Mouse (Mus musculus) forebrain, embryonic 13.5 days (tissue): Measurements from ENCODE around the gene Rab3il1. TPM values are rescaled to one million over a fixed set of nuclear protein-coding genes. Genes with fewer than 3 reads are reported as not detected.

Experiments
- ATAC-seq: fragments of 200-750 bp; cut with Nextera tagmentation; 2 replicates; pipeline ENCODE4 v1.8.0; 2017
- H3K27ac ChIP-seq: fragments of 300-500 bp; sonication (generic); 2 replicates; pipeline ENCODE4 v1.5.1; 2015; ENCODE audit warnings: inconsistent platforms, mild to moderate bottlenecking, moderate library complexity
- H3K27me3 ChIP-seq: fragments of 300-500 bp; sonication (generic); 2 replicates; pipeline ENCODE4 v1.6.1; 2015; ENCODE audit warnings: mild to moderate bottlenecking, inconsistent platforms
- H3K36me3 ChIP-seq: fragments of 300-500 bp; sonication (generic); 2 replicates; pipeline ENCODE4 v1.6.1; 2015; ENCODE audit warnings: mild to moderate bottlenecking, inconsistent platforms; ENCODE audit not compliant: poor library complexity, severe bottlenecking
- H3K4me1 ChIP-seq: fragments of 300-500 bp; sonication (generic); 2 replicates; pipeline ENCODE4 v1.6.1; 2015; ENCODE audit warnings: inconsistent platforms
- H3K4me2 ChIP-seq: fragments of 300-500 bp; sonication (generic); 2 replicates; pipeline ENCODE4 v1.6.1; 2015; ENCODE audit warnings: inconsistent platforms, mild to moderate bottlenecking, moderate library complexity
- H3K4me3 ChIP-seq: fragments of 300-500 bp; sonication (generic); 2 replicates; pipeline ENCODE4 v1.5.1; 2015; ENCODE audit warnings: mild to moderate bottlenecking, inconsistent platforms
- H3K9ac ChIP-seq: fragments of 300-500 bp; sonication (generic); 2 replicates; pipeline ENCODE4 v1.6.1; 2015; ENCODE audit warnings: mild to moderate bottlenecking, inconsistent platforms
- H3K9me3 ChIP-seq: fragments of 300-500 bp; sonication (generic); replicated peaks from 2 replicates; pipeline ENCODE4 v1.6.1; 2016; ENCODE audit warnings: inconsistent platforms
- WGBS: fragments of 180-500 bp; shearing (Covaris S2); methylation state at CpG from one replicate; pipeline ENCODE4 v1.1.7; 2015; 5-methylcytosine and 5-hydroxymethylcytosine counted together
- polyA plus RNA-seq: library from polyadenylated mRNA; unstranded; fragments of >200 nt; fragmentation: Nextera tagmentation; extraction: Ambion mirVana; gene quantifications from 2 replicates; pipeline ENCODE4 v1.2.1, GENCODE M21; 2015

Gene Rab3il1
- polyA plus RNA-seq, 1 experiment from 2014 or later = 14.4 TPM

- no peaks in the 10 kb centered on the region for H3K9me3 ChIP-seq
- WGBS = 22% methylated on average over 3 of the region's 3 CpGs
- no peak overlapping the region for H3K27ac ChIP-seq
- no peak overlapping the region for H3K4me3 ChIP-seq
- no peak overlapping the region for H3K9ac ChIP-seq
- H3K36me3 ChIP-seq = no peaks in the 10 kb centered on the region
- H3K27me3 ChIP-seq = 0 out of 2 replicates have a peak, but pooled peaks cover 6% of the 10 kb centered on the region
- peaks cover 22% of the 10 kb centered on the region for H3K4me1 ChIP-seq
- ATAC-seq = no peak
- no peak overlapping the region for H3K4me2 ChIP-seq
Measured at GRCm38 (mm10) chr19:10038910-10039309, 37.4 kb downstream of the Rab3il1 start.

DNA sequence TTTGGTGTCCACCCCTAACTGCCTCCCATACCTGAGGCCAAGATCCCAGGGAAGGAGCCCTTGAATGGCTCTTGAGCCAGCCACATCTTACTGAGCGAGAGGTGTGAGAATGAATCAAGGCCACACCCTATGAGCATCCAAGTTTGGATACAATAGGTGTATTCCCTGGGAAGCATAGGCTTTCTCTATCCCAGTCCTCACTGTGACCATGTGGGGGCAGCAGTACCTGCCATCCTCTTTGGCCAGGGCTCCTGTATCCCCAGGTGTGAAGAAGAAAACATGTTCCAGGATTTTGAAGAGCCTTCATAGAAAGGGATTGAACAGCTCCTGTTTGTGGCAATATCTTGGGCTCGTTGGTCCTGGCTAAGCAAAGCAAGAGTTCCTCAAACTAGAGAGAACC lies 38.1 kb downstream of the Rab3il1 start:
- H3K4me2 ChIP-seq = no peak overlapping the region
- H3K27me3 ChIP-seq = 0 out of 2 replicates have a peak, but pooled peaks cover 6% of the 10 kb centered on the region
- no peaks in the 10 kb centered on the region for H3K9me3 ChIP-seq
- H3K36me3 ChIP-seq = no peaks in the 10 kb centered on the region
- no peak overlapping the region for H3K4me3 ChIP-seq
- no peak overlapping the region for H3K9ac ChIP-seq
- WGBS = 91% methylated on average over 2 of the region's 2 CpGs
- no peak overlapping the region for H3K27ac ChIP-seq
- H3K4me1 ChIP-seq = peaks cover 22% of the 10 kb centered on the region
- no peak for ATAC-seq

- H3K4me2 ChIP-seq = peak overlapping the region; percentile 97
- 7% methylated on average over 20 of the region's 20 CpGs for WGBS
- no peaks in the 10 kb centered on the region for H3K36me3 ChIP-seq
- 0 out of 2 replicates have a peak, but pooled peaks cover 6% of the 10 kb centered on the region for H3K27me3 ChIP-seq
- peaks cover 22% of the 10 kb centered on the region for H3K4me1 ChIP-seq
- no peaks in the 10 kb centered on the region for H3K9me3 ChIP-seq
- peak overlapping the region; percentile 75 for H3K9ac ChIP-seq
- peak; percentile 44; the same call in 1 of the 2 replicates for ATAC-seq
- no peak overlapping the region for H3K27ac ChIP-seq
- peak overlapping the region; percentile 67 for H3K4me3 ChIP-seq
Measured at GRCm38 (mm10) chr19:10040866-10041387, 39.5 kb downstream of the Rab3il1 start.

GRCm38 (mm10) chr19:10041388-10042148 lies 40.1 kb downstream of the Rab3il1 start, which contains the start of gene Fads3:
Gene Fads3, plus strand, starts transcription at chr19:10041569.
- peak; percentile 91 for ATAC-seq
- Histone ChIP-seq H3K9me3 (no peaks in the 10 kb centered on the region), H3K4me3 (peak within 1 kb of the TSS; percentile 67), H3K9ac (peak within 1 kb of the TSS; percentile 75), H3K4me2 (peak within 1 kb of the TSS; percentile 97), H3K36me3 (no peaks in the 10 kb centered on the region), H3K27me3 (0 out of 2 replicates have a peak, but pooled peaks cover 6% of the 10 kb centered on the region), H3K27ac (no peak within 1 kb of the TSS), H3K4me1 (peaks cover 22% of the 10 kb centered on the region)
- under 1% methylated on average over 66 of the region's 69 CpGs for WGBS

DNA sequence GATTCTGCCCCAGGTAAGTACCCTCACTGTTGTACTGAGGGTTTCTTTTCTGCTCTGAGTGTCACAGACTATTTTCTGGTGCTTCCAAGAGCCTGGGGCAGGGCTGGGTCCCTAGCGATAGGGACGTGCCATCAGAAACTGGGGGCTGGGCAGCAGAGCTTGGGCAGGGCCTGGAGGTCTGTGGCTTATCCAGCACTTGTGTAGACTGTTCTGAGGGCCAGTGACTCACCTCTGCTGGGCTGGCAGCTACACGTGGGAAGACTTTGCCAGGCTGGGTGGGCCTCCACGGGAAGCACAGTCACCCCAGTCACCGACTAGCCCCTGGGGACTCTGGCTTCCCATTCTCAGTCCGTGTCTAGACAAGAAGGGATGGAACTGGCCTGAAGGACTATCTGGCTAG lies 40.8 kb downstream of the Rab3il1 start:
- 56% methylated on average over 6 of the region's 6 CpGs for WGBS
- Histone ChIP-seq H3K9me3 (no peaks in the 10 kb centered on the region), H3K4me3 (peak overlapping the region; percentile 67), H3K4me2 (peak overlapping the region; percentile 97), H3K36me3 (no peaks in the 10 kb centered on the region), H3K27ac (no peak overlapping the region), H3K4me1 (peaks cover 22% of the 10 kb centered on the region), H3K9ac (peak overlapping the region; percentile 75), H3K27me3 (0 out of 2 replicates have a peak, but pooled peaks cover 6% of the 10 kb centered on the region)
- peak; percentile 22; the same call in 1 of the 2 replicates for ATAC-seq

- Histone ChIP-seq H3K27me3 (0 out of 2 replicates have a peak, but pooled peaks cover 6% of the 10 kb centered on the region), H3K27ac (no peak overlapping the region), H3K36me3 (no peaks in the 10 kb centered on the region), H3K4me1 (peaks cover 22% of the 10 kb centered on the region), H3K4me2 (peak overlapping the region; percentile 97), H3K9me3 (no peaks in the 10 kb centered on the region), H3K4me3 (0 out of 2 replicates have a peak overlapping the region, but pooled peaks have one; percentile 67), H3K9ac (no peak overlapping the region)
- no peak for ATAC-seq
- 83% methylated on average over 4 of the region's 4 CpGs for whole genome bisulfite sequencing
Measured at GRCm38 (mm10) chr19:10042816-10043215, 41.3 kb downstream of the Rab3il1 start.

GRCm38 (mm10) chr19:10043643-10044042 lies 42.2 kb downstream of the Rab3il1 start:
- no peak overlapping the region for H3K4me2 ChIP-seq
- H3K9ac ChIP-seq = no peak overlapping the region
- H3K9me3 ChIP-seq = no peaks in the 10 kb centered on the region
- H3K27me3 ChIP-seq = 0 out of 2 replicates have a peak, but pooled peaks cover 6% of the 10 kb centered on the region
- peaks cover 20% of the 10 kb centered on the region for H3K4me1 ChIP-seq
- no peak for ATAC-seq
- H3K36me3 ChIP-seq = no peaks in the 10 kb centered on the region
- no peak overlapping the region for H3K27ac ChIP-seq
- H3K4me3 ChIP-seq = no peak overlapping the region

- Histone ChIP-seq H3K4me3 (no peak overlapping the region), H3K4me1 (peaks cover 14% of the 10 kb centered on the region), H3K27me3 (0 out of 2 replicates have a peak, but pooled peaks cover 3% of the 10 kb centered on the region), H3K27ac (no peak overlapping the region), H3K36me3 (no peaks in the 10 kb centered on the region), H3K4me2 (no peak overlapping the region), H3K9me3 (no peaks in the 10 kb centered on the region), H3K9ac (no peak overlapping the region)
- WGBS = 76% methylated on average over 2 of the region's 2 CpGs
- ATAC-seq = no peak
Measured at GRCm38 (mm10) chr19:10045707-10046106, 44.2 kb downstream of the Rab3il1 start.

DNA sequence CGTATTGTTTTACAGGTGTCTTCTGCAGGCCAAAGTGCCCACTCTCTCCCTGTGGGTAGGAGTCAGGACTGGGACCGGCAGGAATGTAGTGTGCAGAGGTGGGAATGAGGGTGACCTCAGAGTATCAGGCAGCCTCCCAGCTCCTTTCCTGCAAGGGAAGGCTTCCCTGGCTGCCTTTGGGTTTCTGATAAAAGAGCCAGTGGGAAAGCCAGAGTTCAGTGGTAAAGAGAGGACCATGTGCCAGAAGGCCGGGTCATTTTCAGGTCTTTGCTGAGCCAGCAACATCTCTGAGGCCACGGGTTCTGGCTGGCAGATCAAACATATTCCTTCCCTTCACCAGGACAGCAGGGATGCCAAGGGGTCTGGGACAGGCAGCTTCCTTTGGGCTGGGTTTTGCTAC lies 44.9 kb downstream of the Rab3il1 start:
- Histone ChIP-seq H3K36me3 (no peaks in the 10 kb centered on the region), H3K9ac (no peak overlapping the region), H3K27ac (no peak overlapping the region), H3K27me3 (no peaks in the 10 kb centered on the region), H3K4me1 (peaks cover 8% of the 10 kb centered on the region), H3K4me2 (no peak overlapping the region), H3K9me3 (no peaks in the 10 kb centered on the region), H3K4me3 (no peak overlapping the region)
- WGBS = 75% methylated on average over 4 of the region's 4 CpGs
- no peak for ATAC-seq

DNA sequence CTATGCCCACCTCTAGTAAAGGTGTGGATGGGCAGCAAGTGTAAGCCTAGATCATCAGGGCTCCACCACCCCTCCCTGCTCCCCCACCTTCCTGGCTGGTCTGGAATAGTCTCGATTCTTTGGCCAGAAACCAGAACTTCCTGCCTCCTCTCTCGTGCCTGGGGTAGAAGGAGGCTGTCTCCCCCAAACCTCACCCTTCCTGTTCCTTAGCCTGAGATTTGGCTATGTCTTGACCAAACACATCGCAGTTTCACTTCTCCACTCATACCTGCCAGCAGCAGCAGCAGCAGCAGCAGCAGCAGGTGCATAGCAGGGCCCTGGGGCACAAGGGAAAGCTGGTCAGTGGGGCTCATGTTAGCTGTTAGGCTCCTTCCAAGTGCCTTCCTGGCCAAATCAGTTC lies 45.5 kb downstream of the Rab3il1 start:
- peaks cover 5% of the 10 kb centered on the region; the same call in 1 of the 2 replicates for H3K4me1 ChIP-seq
- H3K27me3 ChIP-seq = no peaks in the 10 kb centered on the region
- no peak overlapping the region for H3K27ac ChIP-seq
- H3K36me3 ChIP-seq = no peaks in the 10 kb centered on the region
- WGBS = 70% methylated on average over 3 of the region's 3 CpGs
- no peak for ATAC-seq
- no peaks in the 10 kb centered on the region for H3K9me3 ChIP-seq
- no peak overlapping the region for H3K9ac ChIP-seq
- H3K4me2 ChIP-seq = no peak overlapping the region
- H3K4me3 ChIP-seq = no peak overlapping the region

- Histone ChIP-seq H3K27me3 (no peaks in the 10 kb centered on the region), H3K4me3 (no peak overlapping the region), H3K4me1 (no peaks in the 10 kb centered on the region), H3K4me2 (no peak overlapping the region), H3K9ac (no peak overlapping the region), H3K27ac (no peak overlapping the region), H3K9me3 (no peaks in the 10 kb centered on the region), H3K36me3 (0 out of 2 replicates have a peak, but pooled peaks cover 3% of the 10 kb centered on the region)
- no peak for ATAC-seq
Measured at GRCm38 (mm10) chr19:10049533-10049932, 48.1 kb downstream of the Rab3il1 start.

DNA sequence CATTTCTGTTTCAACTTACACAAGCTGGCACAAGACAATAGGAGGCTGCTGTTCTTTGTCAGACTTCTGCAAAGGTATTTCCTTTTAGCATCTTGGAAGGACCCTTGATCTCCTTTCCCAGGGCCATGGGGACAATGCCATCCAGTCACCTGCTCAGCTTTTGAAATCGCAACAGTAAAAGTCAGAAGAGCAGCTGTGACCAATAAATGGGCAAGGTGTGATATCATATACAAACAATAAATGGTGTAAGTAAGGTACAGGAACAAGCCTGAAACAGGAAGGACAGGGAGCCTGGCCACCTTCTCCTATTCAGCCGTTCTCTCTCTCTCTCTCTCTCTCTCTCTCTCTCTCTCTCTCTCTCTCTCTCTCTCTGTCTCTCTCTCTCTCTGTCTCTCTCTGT lies 49.0 kb downstream of the Rab3il1 start:
- Histone ChIP-seq H3K36me3 (0 out of 2 replicates have a peak, but pooled peaks cover 4% of the 10 kb centered on the region), H3K9me3 (no peaks in the 10 kb centered on the region), H3K4me2 (no peak overlapping the region), H3K4me1 (no peaks in the 10 kb centered on the region), H3K27me3 (no peaks in the 10 kb centered on the region), H3K9ac (no peak overlapping the region), H3K27ac (no peak overlapping the region), H3K4me3 (no peak overlapping the region)
- ATAC-seq = no peak
- WGBS = 81% methylated on average over 2 of the region's 2 CpGs
